Mouse (Mus musculus) kidney, postnatal 36 days (tissue): ENCODE data around the gene Ttc30a2.

Experiments
- DNase-seq, 2 experiments: peaks; one replicate each; pipeline ENCODE4 v3.0.0; 2021 to 2022; ENCODE audit warnings: mixed read lengths in 2 of 2

Gene Ttc30a2

GRCm38 (mm10) chr2:75977752-75978368 is at the start of gene Ttc30a2:
Ttc30a2 (minus strand) TSS chr2:75978170.
- DNase-seq, result peak; percentile 62 to 71

- DNase-seq, result peak in 1 of 2 experiments; percentile 18
These were observed 38.9 kb upstream of the Ttc30a2 start for GRCm38 (mm10) chr2:76016890-76017289.

- DNase-seq, result peak; percentile 61 to 75
These were observed 38.2 kb upstream of the Ttc30a2 start for GRCm38 (mm10) chr2:76016136-76016535.

GRCm38 (mm10) chr2:76015460-76015859 is 37.5 kb upstream of the Ttc30a2 start:
- DNase-seq, result no peak

GRCm38 (mm10) chr2:76014659-76015058 is 36.7 kb upstream of the Ttc30a2 start:
- DNase-seq, result no peak

- DNase-seq, result no peak
These were observed 28.2 kb upstream of the Ttc30a2 start for GRCm38 (mm10) chr2:76006194-76006593.

GRCm38 (mm10) chr2:76002899-76003298 is 24.9 kb upstream of the Ttc30a2 start:
- DNase-seq, result no peak

GRCm38 (mm10) chr2:76001392-76001791 is 23.4 kb upstream of the Ttc30a2 start:
- peak; percentile 80 to 93 for DNase-seq

- DNase-seq, result peak; percentile 55 to 58
These were observed 21.7 kb upstream of the Ttc30a2 start for GRCm38 (mm10) chr2:75999636-76000035.

GRCm38 (mm10) chr2:75998692-75999091 is 20.7 kb upstream of the Ttc30a2 start:
- peak; percentile 15 to 25 for DNase-seq

GRCm38 (mm10) chr2:75997726-75998125 is 19.8 kb upstream of the Ttc30a2 start:
- peak; percentile 78 to 82 for DNase-seq

GRCm38 (mm10) chr2:75994841-75995240 is 16.9 kb upstream of the Ttc30a2 start:
- no peak for DNase-seq

GRCm38 (mm10) chr2:75991581-75992205 is 13.7 kb upstream of the Ttc30a2 start:
- DNase-seq, result no peak

- DNase-seq, result peak; percentile 65 to 87
These were observed 13.0 kb upstream of the Ttc30a2 start for GRCm38 (mm10) chr2:75990885-75991539.

- no peak for DNase-seq
These were observed 11.7 kb upstream of the Ttc30a2 start for GRCm38 (mm10) chr2:75989694-75990093.

- DNase-seq, result no peak
These were observed 10.9 kb upstream of the Ttc30a2 start for GRCm38 (mm10) chr2:75988779-75989363.

GRCm38 (mm10) chr2:75988378-75988777 is 10.4 kb upstream of the Ttc30a2 start:
- DNase-seq, result no peak

- DNase-seq, result peak in 1 of 2 experiments; percentile 57
These were observed 9.8 kb upstream of the Ttc30a2 start for GRCm38 (mm10) chr2:75987739-75988138.

- DNase-seq, result peak; percentile 70 to 78
These were observed 7.2 kb upstream of the Ttc30a2 start for GRCm38 (mm10) chr2:75985124-75985523.

- no peak for DNase-seq
These were observed 5.9 kb upstream of the Ttc30a2 start for GRCm38 (mm10) chr2:75983847-75984246.

- DNase-seq, result no peak
These were observed 5.1 kb upstream of the Ttc30a2 start for GRCm38 (mm10) chr2:75983091-75983490.

- no peak for DNase-seq
These were observed 4.7 kb upstream of the Ttc30a2 start for GRCm38 (mm10) chr2:75982626-75983025.

- peak; percentile 80 to 81 for DNase-seq
These were observed 3.6 kb upstream of the Ttc30a2 start, which contains the start of gene Ttc30a1 for GRCm38 (mm10) chr2:75981440-75982081. Ttc30a1 (minus strand) TSS chr2:75981967.
